ENCODE assay signal across 11 mouse cellular contexts in genomic region chr9:108172777-108173350, GRCm38 (mm10). TPM values are rescaled to one million over a fixed set of nuclear protein-coding genes. Genes with fewer than 3 reads are reported as not detected.
DNase-seq lines count a peak whose midpoint lies in the region; ATAC-seq and TF ChIP-seq lines count a peak whose summit lies in the region.
"Had no signal": no experiment of that assay in that cellular context is flagged by ENCODE, and none has a peak within 500 bp of the region (broad histone marks: within the 10 kb centered on the region; RNA-seq: fewer than 3 reads in every experiment).

No protein-coding gene starts in this region.

- no peak overlapping the region for H3K27ac ChIP-seq in hindbrain, embryonic 16.5 days (ENCODE audit: low read depth, low read length)
- H3K27ac ChIP-seq in hindbrain, embryonic 11.5 days (ENCODE audit: low read depth, low read length) = no peak overlapping the region
- H3K27ac ChIP-seq in neural tube, embryonic 13.5 days (replicated peaks) = no peak overlapping the region
- H3K27ac ChIP-seq in kidney, postnatal 0 days = no peak overlapping the region
- H3K27ac ChIP-seq: embryonic facial prominence, embryonic 13.5 days; liver, embryonic 15.5 days had no signal

- H3K4me1 ChIP-seq in hindbrain, embryonic 16.5 days (ENCODE audit: control insufficient read depth, insufficient read depth, low read depth, low read length) = peaks cover 2% of the 10 kb centered on the region; the same call in 1 of the 2 replicates
- H3K4me1 ChIP-seq in hindbrain, embryonic 11.5 days (replicated peaks; ENCODE audit: control insufficient read depth, insufficient read depth, low read length) = no peaks in the 10 kb centered on the region
- H3K4me1 ChIP-seq in neural tube, embryonic 13.5 days (replicated peaks) = peaks cover 30% of the 10 kb centered on the region
- no peaks in the 10 kb centered on the region for H3K4me1 ChIP-seq in kidney, postnatal 0 days (replicated peaks; ENCODE audit: insufficient read depth, low read length)
- H3K4me1 ChIP-seq: embryonic facial prominence, embryonic 13.5 days; liver, embryonic 15.5 days had no signal

- peak; percentile 66 for ATAC-seq in hindbrain, embryonic 16.5 days
- ATAC-seq in hindbrain, embryonic 11.5 days (ENCODE audit: low FRiP score) = no peak
- ATAC-seq in neural tube, embryonic 13.5 days (ENCODE audit: low read depth) = peak; percentile 15; the same call in 1 of the 2 replicates
- ATAC-seq in kidney, postnatal 0 days (replicated peaks; ENCODE audit: low FRiP score, low read depth) = peak; percentile 79
- ATAC-seq: forebrain, postnatal 0 days had no signal

- H3K4me3 ChIP-seq in hindbrain, embryonic 16.5 days (ENCODE audit: low read length) = no peak overlapping the region
- no peak overlapping the region for H3K4me3 ChIP-seq in hindbrain, embryonic 11.5 days (ENCODE audit: low read depth, low read length)
- no peak overlapping the region for H3K4me3 ChIP-seq in neural tube, embryonic 13.5 days
- no peak overlapping the region for H3K4me3 ChIP-seq in kidney, postnatal 0 days (replicated peaks; ENCODE audit: low read depth, low read length)
- H3K4me3 ChIP-seq: embryonic facial prominence, embryonic 13.5 days; liver, embryonic 15.5 days had no signal

- no peak for TF ChIP-seq CTCF in kidney, postnatal 0 days (IDR thresholded peaks at IDR 0.05; ENCODE audit: low read depth)

- no peaks in the 10 kb centered on the region for H3K9me3 ChIP-seq in hindbrain, embryonic 16.5 days (ENCODE audit: control insufficient read depth, low read length)
- no peaks in the 10 kb centered on the region for H3K9me3 ChIP-seq in hindbrain, embryonic 11.5 days (ENCODE audit: control insufficient read depth, low read length)
- peaks cover 6% of the 10 kb centered on the region; the same call in 1 of the 2 replicates for H3K9me3 ChIP-seq in neural tube, embryonic 13.5 days
- no peaks in the 10 kb centered on the region for H3K9me3 ChIP-seq in kidney, postnatal 0 days (replicated peaks; ENCODE audit: low read length)
- H3K9me3 ChIP-seq: embryonic facial prominence, embryonic 13.5 days; liver, embryonic 15.5 days had no signal

- H3K9ac ChIP-seq in hindbrain, embryonic 16.5 days (ENCODE audit: low read depth, low read length) = no peak overlapping the region
- H3K9ac ChIP-seq in hindbrain, embryonic 11.5 days (ENCODE audit: low read depth, low read length) = no peak overlapping the region
- no peak overlapping the region for H3K9ac ChIP-seq in neural tube, embryonic 13.5 days
- no peak overlapping the region for H3K9ac ChIP-seq in kidney, postnatal 0 days (ENCODE audit: low read depth, low read length)
- H3K9ac ChIP-seq: embryonic facial prominence, embryonic 13.5 days; forebrain, postnatal 0 days; liver, embryonic 15.5 days had no signal

- H3K4me2 ChIP-seq in hindbrain, embryonic 16.5 days (ENCODE audit: low read length) = no peak overlapping the region
- H3K4me2 ChIP-seq in hindbrain, embryonic 11.5 days (replicated peaks; ENCODE audit: low read depth, low read length) = no peak overlapping the region
- H3K4me2 ChIP-seq in neural tube, embryonic 13.5 days = no peak overlapping the region
- no peak overlapping the region for H3K4me2 ChIP-seq in kidney, postnatal 0 days (ENCODE audit: low read length)
- H3K4me2 ChIP-seq: embryonic facial prominence, embryonic 13.5 days; liver, embryonic 15.5 days had no signal

- H3K36me3 ChIP-seq in hindbrain, embryonic 16.5 days (ENCODE audit: control insufficient read depth, insufficient read depth, low read length) = no peaks in the 10 kb centered on the region
- H3K36me3 ChIP-seq in hindbrain, embryonic 11.5 days (ENCODE audit: control insufficient read depth, insufficient read depth, low read length) = no peaks in the 10 kb centered on the region
- H3K36me3 ChIP-seq in neural tube, embryonic 13.5 days = peaks cover 6% of the 10 kb centered on the region; the same call in 1 of the 2 replicates
- no peaks in the 10 kb centered on the region for H3K36me3 ChIP-seq in kidney, postnatal 0 days (ENCODE audit: insufficient read depth, low read length)
- H3K36me3 ChIP-seq: embryonic facial prominence, embryonic 13.5 days; liver, embryonic 15.5 days had no signal

- DNase-seq in hindbrain, embryonic 11.5 days (ENCODE audit: low spot score) = no peak
- no peak for DNase-seq in neural tube, embryonic 10.5 days (ENCODE audit: extremely low spot score, low spot score)
- no peak for DNase-seq in kidney, postnatal 0 days (ENCODE audit: low spot score)
- DNase-seq in frontal cortex, postnatal 36 days (ENCODE audit: low spot score in 2 of 2) = no peak
- DNase-seq in left cerebral cortex, adult 8-10 months (ENCODE audit: low spot score in 2 of 2) = no peak
- DNase-seq in frontal cortex, postnatal 14 days (ENCODE audit: low spot score in 2 of 2) = no peak
- DNase-seq: forebrain, postnatal 0 days had no signal

- no peaks in the 10 kb centered on the region for H3K27me3 ChIP-seq in hindbrain, embryonic 16.5 days (replicated peaks; ENCODE audit: control insufficient read depth, insufficient read depth, low read length)
- H3K27me3 ChIP-seq in hindbrain, embryonic 11.5 days (ENCODE audit: control insufficient read depth, insufficient read depth, low read length) = no peaks in the 10 kb centered on the region
- H3K27me3 ChIP-seq in neural tube, embryonic 13.5 days = no peaks in the 10 kb centered on the region
- no peaks in the 10 kb centered on the region for H3K27me3 ChIP-seq in kidney, postnatal 0 days (ENCODE audit: insufficient read depth, low read length)
- H3K27me3 ChIP-seq: embryonic facial prominence, embryonic 13.5 days; liver, embryonic 15.5 days had no signal

- WGBS in hindbrain, embryonic 16.5 days = 62% methylated on average over 5 of the region's 5 CpGs
- WGBS in hindbrain, embryonic 11.5 days = 82% methylated on average over 5 of the region's 5 CpGs
- 80% methylated on average over 5 of the region's 5 CpGs for WGBS in neural tube, embryonic 13.5 days
- WGBS in kidney, postnatal 0 days = 70% methylated on average over 5 of the region's 5 CpGs

RNA-seq across cellular contexts. Expression of gene Bsn, which starts 17.3 kb away (rescaled TPM):
- 8.7 and 9.5 TPM in 2 replicates for polyA plus RNA-seq in hindbrain, embryonic 16.5 days (2015; fragmentation: Nextera tagmentation; extraction: Ambion mirVana)
- polyA plus RNA-seq in hindbrain, embryonic 11.5 days (2014; fragmentation: Nextera tagmentation; extraction: Ambion mirVana) = 3.9 and 4.4 TPM in 2 replicates
- 6.9 and 7.0 TPM in 2 replicates for polyA plus RNA-seq in neural tube, embryonic 13.5 days (2015; fragmentation: Nextera tagmentation; extraction: Ambion mirVana)
- polyA plus RNA-seq in kidney, postnatal 0 days (2015; fragmentation: Nextera tagmentation; extraction: Ambion mirVana) = 0.25 and 0.31 TPM in 2 replicates
- total RNA-seq in left cerebral cortex, adult 8-10 months (2022) = 100 to 1,000 TPM; 208 to 264 (median 232) TPM
